Mouse (Mus musculus) midbrain, postnatal 0 days (tissue): ENCODE results near the gene Olfr1183. TPM values are rescaled to one million over a fixed set of nuclear protein-coding genes. Genes with fewer than 3 reads are reported as not detected.
"Not testable (repeated sequence)": the region's sequence is repeated elsewhere in the genome, so short reads cannot be mapped to it uniquely, and the experiment has no call there.

Experiments
- ATAC-seq: fragments of 200-750 bp; cut with Nextera tagmentation; 2 replicates; pipeline ENCODE4 v1.8.0; 2017; ENCODE audit warnings: moderate number of reproducible peaks, mild to moderate bottlenecking, moderate TSS enrichment, moderate library complexity; ENCODE audit not compliant: low FRiP score
- DNase-seq: peaks from one replicate; pipeline ENCODE4 v3.0.0-alpha.2; 2015; ENCODE audit warnings: low spot score
- H3K27ac ChIP-seq: fragments of 300-500 bp; sonication (generic); 2 replicates; pipeline ENCODE4 v1.5.1; 2014; ENCODE audit warnings: low read depth, mild to moderate bottlenecking, low read length, mixed read lengths
- H3K27me3 ChIP-seq: fragments of 300-500 bp; sonication (generic); 2 replicates; pipeline ENCODE4 v1.6.1; 2014; ENCODE audit warnings: low read length, control low read depth, mixed read lengths; ENCODE audit not compliant: insufficient read depth
- H3K36me3 ChIP-seq: fragments of 300-500 bp; sonication (generic); 2 replicates; pipeline ENCODE4 v1.6.1; 2014; ENCODE audit warnings: low read length, control low read depth, mixed read lengths; ENCODE audit not compliant: insufficient read depth
- H3K4me1 ChIP-seq: fragments of 300-500 bp; sonication (generic); 2 replicates; pipeline ENCODE4 v1.6.1; 2014; ENCODE audit warnings: mild to moderate bottlenecking, control low read depth, antibody characterized with exemption, low read length, mixed read lengths; ENCODE audit not compliant: insufficient read depth
- H3K4me2 ChIP-seq: fragments of 300-500 bp; sonication (generic); 2 replicates; pipeline ENCODE4 v1.6.1; 2014; ENCODE audit warnings: low read depth, mild to moderate bottlenecking, low read length, mixed read lengths; ENCODE audit not compliant: poor library complexity, severe bottlenecking
- H3K4me3 ChIP-seq: fragments of 300-500 bp; sonication (generic); 2 replicates; pipeline ENCODE4 v1.5.1; 2014; ENCODE audit warnings: low read depth, mild to moderate bottlenecking, low read length, moderate library complexity
- H3K9ac ChIP-seq: fragments of 300-500 bp; sonication (generic); replicated peaks from 2 replicates; pipeline ENCODE4 v1.6.1; 2014; ENCODE audit warnings: mild to moderate bottlenecking, low read length, moderate library complexity, mixed read lengths; ENCODE audit not compliant: poor library complexity, severe bottlenecking
- H3K9me3 ChIP-seq: fragments of 300-500 bp; sonication (generic); 2 replicates; pipeline ENCODE4 v1.6.1; 2016; ENCODE audit warnings: low read length, control low read depth
- CTCF ChIP-seq: IDR thresholded peaks from 2 replicates; pipeline ENCODE4 v1.5.1; 2016; ENCODE audit warnings: antibody characterized with exemption, mild to moderate bottlenecking
- WGBS: fragments of 180-500 bp; shearing (Covaris S2); extraction: QIAGEN DNeasy Blood & Tissue Kit; methylation state at CpG from one replicate; pipeline ENCODE4 v1.1.7; 2014; 5-methylcytosine and 5-hydroxymethylcytosine counted together
- polyA plus RNA-seq: library from polyadenylated mRNA; unstranded; fragments of >200 nt; fragmentation: Nextera tagmentation; extraction: Ambion mirVana; gene quantifications from 2 replicates; pipeline ENCODE4 v1.2.1, GENCODE M21; 2015
- total RNA-seq: library from RNA; depleted of rRNA; stranded (reverse); fragments of >200 nt; gene quantifications from 2 replicates; pipeline ENCODE4 v1.2.3, GENCODE M21; 2014; rRNA removed

Gene Olfr1183
- total RNA-seq (not detected in 2 replicates), polyA plus RNA-seq (not detected in 2 replicates)

DNA sequence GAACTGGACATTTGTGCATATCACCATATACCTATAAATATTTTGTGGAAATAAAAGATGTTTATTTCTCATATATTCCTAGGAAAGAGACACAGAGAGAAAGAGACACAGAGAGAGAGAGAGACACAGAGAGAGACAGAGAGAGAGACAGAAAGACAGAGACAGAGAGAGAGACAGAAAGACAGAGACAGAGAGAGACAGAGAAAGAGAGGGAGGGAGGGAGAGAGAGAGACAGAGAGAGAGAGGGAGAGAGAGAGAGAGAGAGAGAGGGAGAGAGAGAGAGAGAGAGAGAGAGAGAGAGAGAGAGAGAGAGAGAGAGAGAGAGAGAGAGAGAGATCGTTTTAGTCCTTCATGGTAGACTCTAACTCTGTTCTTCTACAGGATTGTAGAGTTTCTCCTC is at the start of gene Olfr1183:
Gene Olfr1183 (plus strand): TSS at position 301 of the 400 bp plus-strand sequence.
- not testable (repeated sequence) for H3K4me1 ChIP-seq, H3K4me3 ChIP-seq, H3K36me3 ChIP-seq, H3K27me3 ChIP-seq, ATAC-seq, H3K9ac ChIP-seq, H3K27ac ChIP-seq, H3K9me3 ChIP-seq, DNase-seq, H3K4me2 ChIP-seq
- 87% methylated on average over 1 of the region's 1 CpGs for WGBS

DNA sequence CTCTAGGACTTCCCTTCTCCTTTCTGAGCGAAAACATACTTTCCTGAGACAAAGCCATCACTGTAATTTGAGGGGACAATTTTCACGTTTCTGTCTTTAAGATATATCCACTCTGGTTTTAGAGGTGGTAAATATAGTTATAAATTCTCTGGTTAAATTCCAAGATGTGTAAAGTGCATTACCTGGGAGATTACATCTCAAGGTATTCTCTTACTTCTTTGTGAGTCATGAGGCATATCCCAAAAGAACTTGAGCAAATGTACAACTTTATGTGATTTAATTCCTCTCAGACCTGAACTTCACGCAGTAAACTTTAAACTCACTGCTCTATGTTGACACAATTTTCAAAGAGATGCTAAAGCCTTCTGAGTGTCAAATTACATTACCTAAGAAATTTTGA is 48.3 kb upstream of the Olfr1183 start, which contains the start of gene Olfr1179:
Gene Olfr1179 (minus strand): TSS at position 101 of the 400 bp plus-strand sequence.
- Histone ChIP-seq H3K36me3 (no peaks in the 10 kb centered on the region), H3K9me3 (no peaks in the 10 kb centered on the region), H3K27ac (no peak within 1 kb of the TSS), H3K9ac (no peak within 1 kb of the TSS), H3K27me3 (no peaks in the 10 kb centered on the region), H3K4me2 (no peak within 1 kb of the TSS), H3K4me1 (no peaks in the 10 kb centered on the region), H3K4me3 (no peak within 1 kb of the TSS)
- 85% methylated on average over 3 of the region's 3 CpGs for WGBS
- TF ChIP-seq CTCF, result no peak
- ATAC-seq (no peak), DNase-seq (no peak)

DNA sequence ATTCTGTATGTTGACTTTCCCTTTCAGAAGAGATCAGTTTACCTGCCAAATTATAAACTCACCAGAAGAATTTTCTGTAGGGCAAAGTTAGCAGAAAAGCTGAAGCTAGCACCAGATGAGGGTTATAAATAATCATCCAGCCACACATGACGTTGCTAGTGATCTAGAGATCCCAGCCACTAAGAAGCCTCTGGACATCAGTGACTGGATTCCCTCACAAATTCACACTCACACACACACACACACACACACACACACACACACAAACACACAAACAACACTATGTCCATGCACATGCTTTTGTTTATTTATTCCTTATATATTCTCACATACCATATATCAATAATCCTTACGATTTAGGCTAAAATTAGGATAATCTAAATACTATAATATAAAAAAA is 35.6 kb upstream of the Olfr1183 start, which contains the start of gene Olfr1180:
Gene Olfr1180 (minus strand): TSS at position 101 of the 400 bp plus-strand sequence.
- Histone ChIP-seq H3K4me2 (no peak within 1 kb of the TSS), H3K4me1 (no peaks in the 10 kb centered on the region), H3K9me3 (no peaks in the 10 kb centered on the region), H3K4me3 (no peak within 1 kb of the TSS), H3K36me3 (no peaks in the 10 kb centered on the region), H3K27ac (no peak within 1 kb of the TSS), H3K9ac (no peak within 1 kb of the TSS), H3K27me3 (no peaks in the 10 kb centered on the region)
- ATAC-seq (no peak), DNase-seq (no peak)
- no peak for TF ChIP-seq CTCF
- 84% methylated on average over 2 of the region's 2 CpGs for WGBS

DNA sequence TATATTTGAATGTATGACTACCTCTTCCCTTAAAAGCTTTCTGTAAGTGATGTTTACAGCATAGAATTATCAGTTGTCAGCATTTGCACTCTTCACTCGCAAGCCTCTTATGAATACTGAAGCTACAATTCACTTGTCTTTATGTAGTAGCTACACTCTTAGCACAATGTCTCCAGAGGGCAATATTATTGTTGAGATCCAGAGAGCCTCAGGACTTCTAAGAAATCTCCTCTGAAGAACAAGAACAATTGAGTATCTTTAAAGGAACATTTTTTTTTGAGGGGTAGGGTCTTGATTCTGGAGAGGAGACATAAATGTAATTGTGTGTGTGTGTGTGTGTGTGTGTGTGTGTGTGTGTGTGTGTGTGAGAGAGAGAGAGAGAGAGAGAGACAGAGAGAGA is 28.6 kb upstream of the Olfr1183 start, which contains the start of gene Olfr1181:
Gene Olfr1181 (minus strand): TSS at position 101 of the 400 bp plus-strand sequence.
- Histone ChIP-seq H3K4me3 (no peak within 1 kb of the TSS), H3K9ac (no peak within 1 kb of the TSS), H3K4me1 (no peaks in the 10 kb centered on the region), H3K9me3 (no peaks in the 10 kb centered on the region), H3K4me2 (no peak within 1 kb of the TSS), H3K36me3 (no peaks in the 10 kb centered on the region), H3K27me3 (no peaks in the 10 kb centered on the region), H3K27ac (no peak within 1 kb of the TSS)
- 93% methylated on average over 1 of the region's 1 CpGs for WGBS
- DNase-seq (no peak), ATAC-seq (no peak)
- no peak for TF ChIP-seq CTCF

DNA sequence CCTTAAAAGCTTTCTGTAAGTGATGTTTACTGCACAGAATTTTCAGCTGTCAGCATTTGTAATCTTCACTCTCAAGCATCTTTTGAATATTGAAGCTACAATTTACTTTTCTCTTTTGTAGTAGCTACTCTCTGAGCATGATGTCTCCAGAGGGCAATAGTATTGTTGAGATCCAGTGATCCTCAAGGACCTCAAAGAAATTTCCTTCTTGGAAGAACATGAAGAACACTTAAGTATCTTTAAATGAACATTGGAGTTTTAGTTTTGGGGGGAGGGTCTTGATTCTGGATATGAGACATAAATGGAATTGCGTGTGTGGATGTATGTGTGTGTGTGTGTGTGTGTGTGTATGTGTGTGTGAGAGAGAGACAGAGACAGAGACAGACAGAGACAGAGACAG is 5.6 kb upstream of the Olfr1183 start, which contains the start of gene Gm13757:
Gene Gm13757 (minus strand): TSS at position 101 of the 400 bp plus-strand sequence.
- Histone ChIP-seq H3K4me1 (no peaks in the 10 kb centered on the region), H3K27ac (no peak within 1 kb of the TSS), H3K9ac (no peak within 1 kb of the TSS), H3K36me3 (no peaks in the 10 kb centered on the region), H3K27me3 (no peaks in the 10 kb centered on the region), H3K9me3 (no peaks in the 10 kb centered on the region), H3K4me3 (no peak within 1 kb of the TSS), H3K4me2 (no peak within 1 kb of the TSS)
- DNase-seq (no peak), ATAC-seq (no peak)
- no peak for TF ChIP-seq CTCF
- 100% methylated on average over 1 of the region's 1 CpGs for WGBS

DNA sequence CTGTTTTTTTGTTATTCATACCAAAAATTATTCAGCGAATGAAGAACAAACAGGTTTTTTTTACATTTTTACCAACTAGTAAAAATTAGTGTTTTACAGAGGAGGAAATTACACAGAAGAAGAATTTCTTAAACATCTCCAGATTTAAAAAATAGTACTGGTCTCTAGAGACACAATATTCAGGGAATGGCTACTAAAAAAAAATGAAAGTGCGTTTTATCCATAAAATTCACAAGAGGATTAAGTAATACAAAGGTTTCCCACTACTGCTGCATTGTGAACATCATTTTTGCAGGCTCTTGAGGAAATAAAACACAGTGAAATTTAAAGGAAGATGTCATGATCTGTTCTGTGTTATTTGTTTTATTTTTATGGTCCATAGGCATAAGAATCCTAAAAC is 28.6 kb downstream of the Olfr1183 start, which contains the start of gene Olfr1184:
Gene Olfr1184 (plus strand): TSS at position 301 of the 400 bp plus-strand sequence.
- H3K27me3 ChIP-seq, result no peaks in the 10 kb centered on the region
- WGBS, result 85% methylated on average over 2 of the region's 2 CpGs
- no peak within 1 kb of the TSS for H3K9ac ChIP-seq
- ATAC-seq (no peak), DNase-seq (no peak)
- H3K4me2 ChIP-seq, result no peak within 1 kb of the TSS
- H3K4me1 ChIP-seq, result no peaks in the 10 kb centered on the region
- no peak within 1 kb of the TSS for H3K4me3 ChIP-seq
- no peaks in the 10 kb centered on the region for H3K36me3 ChIP-seq
- no peaks in the 10 kb centered on the region for H3K9me3 ChIP-seq
- no peak within 1 kb of the TSS for H3K27ac ChIP-seq
- TF ChIP-seq CTCF, result no peak
